Mouse (Mus musculus) midbrain, embryonic 16.5 days (tissue): Measurements from ENCODE around the gene Olfr120. TPM values are rescaled to one million over a fixed set of nuclear protein-coding genes. Genes with fewer than 3 reads are reported as not detected.
"Not testable (repeated sequence)": the region's sequence is repeated elsewhere in the genome, so short reads cannot be mapped to it uniquely, and the experiment has no call there.

ENCODE experiments used
- ATAC-seq: fragments of 200-750 bp; cut with Nextera tagmentation; 2 replicates; pipeline ENCODE4 v1.8.0; 2017; ENCODE audit warnings: moderate TSS enrichment
- H3K27ac ChIP-seq: fragments of 300-500 bp; sonication (generic); 2 replicates; pipeline ENCODE4 v1.5.1; 2014; ENCODE audit warnings: mild to moderate bottlenecking, low read length, mixed read lengths
- H3K27me3 ChIP-seq: fragments of 300-500 bp; sonication (generic); 2 replicates; pipeline ENCODE4 v1.6.1; 2014; ENCODE audit warnings: low read depth, low read length, mixed read lengths; ENCODE audit not compliant: control insufficient read depth, insufficient read depth
- H3K36me3 ChIP-seq: fragments of 300-500 bp; sonication (generic); 2 replicates; pipeline ENCODE4 v1.6.1; 2014; ENCODE audit warnings: mild to moderate bottlenecking, low read length, moderate library complexity, mixed read lengths; ENCODE audit not compliant: control insufficient read depth, insufficient read depth
- H3K4me1 ChIP-seq: fragments of 300-500 bp; sonication (generic); 2 replicates; pipeline ENCODE4 v1.6.1; 2014; ENCODE audit warnings: mild to moderate bottlenecking, low read length, mixed read lengths; ENCODE audit not compliant: control insufficient read depth, insufficient read depth
- H3K4me2 ChIP-seq: fragments of 300-500 bp; sonication (generic); 2 replicates; pipeline ENCODE4 v1.6.1; 2014; ENCODE audit warnings: mild to moderate bottlenecking, low read length, mixed read lengths
- H3K4me3 ChIP-seq: fragments of 300-500 bp; sonication (generic); 2 replicates; pipeline ENCODE4 v1.5.1; 2014; ENCODE audit warnings: low read depth, mild to moderate bottlenecking, low read length, moderate library complexity, mixed read lengths
- H3K9ac ChIP-seq: fragments of 300-500 bp; sonication (generic); 2 replicates; pipeline ENCODE4 v1.6.1; 2014; ENCODE audit warnings: low read depth, low read length, mixed read lengths
- H3K9me3 ChIP-seq: fragments of 300-500 bp; sonication (generic); replicated peaks from 2 replicates; pipeline ENCODE4 v1.6.1; 2014; ENCODE audit warnings: mild to moderate bottlenecking, low read length, mixed read lengths; ENCODE audit not compliant: control insufficient read depth, poor library complexity, severe bottlenecking
- WGBS: fragments of 180-500 bp; shearing (Covaris S2); extraction: QIAGEN DNeasy Blood & Tissue Kit; methylation state at CpG from one replicate; pipeline ENCODE4 v1.1.7; 2014; 5-methylcytosine and 5-hydroxymethylcytosine counted together
- polyA plus RNA-seq: library from polyadenylated mRNA; unstranded; fragments of >200 nt; fragmentation: Nextera tagmentation; extraction: Ambion mirVana; gene quantifications from 2 replicates; pipeline ENCODE4 v1.2.1, GENCODE M21; 2015

Gene Olfr120
- not detected in 2 replicates for polyA plus RNA-seq

GRCm38 (mm10) chr17:37721508-37721907 is at the start of gene Olfr120:
Olfr120 (plus strand) TSS chr17:37721808.
- no peak within 1 kb of the TSS for H3K4me3 ChIP-seq
- no peaks in the 10 kb centered on the region for H3K27me3 ChIP-seq
- no peaks in the 10 kb centered on the region for H3K4me1 ChIP-seq
- H3K27ac ChIP-seq = no peak within 1 kb of the TSS
- H3K4me2 ChIP-seq = no peak within 1 kb of the TSS
- H3K9ac ChIP-seq = no peak within 1 kb of the TSS
- no peaks in the 10 kb centered on the region for H3K36me3 ChIP-seq
- no peaks in the 10 kb centered on the region for H3K9me3 ChIP-seq
- ATAC-seq = no peak
- 79% methylated on average over 1 of the region's 1 CpGs for WGBS

- not testable (repeated sequence) for H3K27ac ChIP-seq, H3K27me3 ChIP-seq, H3K36me3 ChIP-seq, H3K9ac ChIP-seq, H3K4me3 ChIP-seq, H3K4me2 ChIP-seq, H3K4me1 ChIP-seq, ATAC-seq, H3K9me3 ChIP-seq
- 71% methylated on average over 1 of the region's 1 CpGs for WGBS
Observed at GRCm38 (mm10) chr17:37696264-37696663, 25.3 kb upstream of the Olfr120 start, which contains the start of gene Olfr119. Olfr119 (plus strand) TSS chr17:37696564.

- no peaks in the 10 kb centered on the region for H3K9me3 ChIP-seq
- H3K27ac ChIP-seq = no peak overlapping the region
- H3K4me3 ChIP-seq = no peak overlapping the region
- H3K4me2 ChIP-seq = no peak overlapping the region
- H3K27me3 ChIP-seq = no peaks in the 10 kb centered on the region
- H3K36me3 ChIP-seq = no peaks in the 10 kb centered on the region
- no peak for ATAC-seq
- H3K4me1 ChIP-seq = no peaks in the 10 kb centered on the region
- 58% methylated on average over 7 of the region's 7 CpGs for WGBS
- no peak overlapping the region for H3K9ac ChIP-seq
Observed at GRCm38 (mm10) chr17:37738070-37738469, 16.5 kb downstream of the Olfr120 start.

- no peak within 1 kb of the TSS for H3K9ac ChIP-seq
- no peaks in the 10 kb centered on the region for H3K27me3 ChIP-seq
- H3K9me3 ChIP-seq = no peaks in the 10 kb centered on the region
- no peak for ATAC-seq
- 86% methylated on average over 4 of the region's 4 CpGs for WGBS
- no peak within 1 kb of the TSS for H3K4me3 ChIP-seq
- no peaks in the 10 kb centered on the region for H3K4me1 ChIP-seq
- no peaks in the 10 kb centered on the region for H3K36me3 ChIP-seq
- no peak within 1 kb of the TSS for H3K27ac ChIP-seq
- H3K4me2 ChIP-seq = no peak within 1 kb of the TSS
Observed at GRCm38 (mm10) chr17:37768307-37768706, 46.7 kb downstream of the Olfr120 start, which contains the start of gene Olfr122. Olfr122 (plus strand) TSS chr17:37768607.

Other genes starting within 250 kb of the Olfr120 start
- not detected in 2 replicates for gene H2-M2, start 238.3 kb upstream of the Olfr120 start, polyA plus RNA-seq
- not detected in 2 replicates for gene Olfr110, start 229.3 kb upstream of the Olfr120 start, polyA plus RNA-seq
- gene Olfr111, start 213.8 kb upstream of the Olfr120 start, polyA plus RNA-seq = 0.12 TPM in 1 of 2 replicates, not detected in the other
- gene Olfr112, start 152.4 kb upstream of the Olfr120 start, polyA plus RNA-seq = not detected in 2 replicates
- gene Olfr113, start 144.1 kb upstream of the Olfr120 start, polyA plus RNA-seq = not detected in 2 replicates
- gene Olfr114, start 129.1 kb upstream of the Olfr120 start, polyA plus RNA-seq = not detected in 2 replicates
- not detected in 2 replicates for gene Olfr115, start 94.7 kb upstream of the Olfr120 start, polyA plus RNA-seq
- gene Olfr116, start 94.6 kb upstream of the Olfr120 start, polyA plus RNA-seq = not detected in 2 replicates
- not detected in 2 replicates for gene Olfr117, start 58.0 kb upstream of the Olfr120 start, polyA plus RNA-seq
- gene Olfr118, start 54.8 kb upstream of the Olfr120 start, polyA plus RNA-seq = not detected in 2 replicates
- not detected in 2 replicates for gene Olfr119, start 25.2 kb upstream of the Olfr120 start, polyA plus RNA-seq
- gene Olfr121, start 27.0 kb downstream of the Olfr120 start, polyA plus RNA-seq = not detected in 2 replicates
- gene Olfr122, start 46.8 kb downstream of the Olfr120 start, polyA plus RNA-seq = not detected in 2 replicates
- not detected in 2 replicates for gene Olfr123, start 71.7 kb downstream of the Olfr120 start, polyA plus RNA-seq
- not detected in 2 replicates for gene Olfr124, start 78.1 kb downstream of the Olfr120 start, polyA plus RNA-seq
- gene Olfr125, start 111.1 kb downstream of the Olfr120 start, polyA plus RNA-seq = not detected in 2 replicates
- not detected in 2 replicates for gene Olfr126, start 125.7 kb downstream of the Olfr120 start, polyA plus RNA-seq
- not detected in 2 replicates for gene Olfr127, start 178.6 kb downstream of the Olfr120 start, polyA plus RNA-seq
- not detected in 2 replicates for gene Olfr128, start 198.7 kb downstream of the Olfr120 start, polyA plus RNA-seq
- gene Olfr761, start 231.3 kb downstream of the Olfr120 start, polyA plus RNA-seq = not detected in 2 replicates